Mouse (Mus musculus) embryo, embryonic 11.5 days (tissue): ENCODE measurements around the gene Sec14l1.
"Not testable (repeated sequence)": the region's sequence is repeated elsewhere in the genome, so short reads cannot be mapped to it uniquely, and the experiment has no call there.

ENCODE experiments used
- DNase-seq: peaks from one replicate; pipeline ENCODE4 v3.0.0-alpha.2; 2012; ENCODE audit warnings: low read depth, low spot score

Sec14l1 gene

DNA sequence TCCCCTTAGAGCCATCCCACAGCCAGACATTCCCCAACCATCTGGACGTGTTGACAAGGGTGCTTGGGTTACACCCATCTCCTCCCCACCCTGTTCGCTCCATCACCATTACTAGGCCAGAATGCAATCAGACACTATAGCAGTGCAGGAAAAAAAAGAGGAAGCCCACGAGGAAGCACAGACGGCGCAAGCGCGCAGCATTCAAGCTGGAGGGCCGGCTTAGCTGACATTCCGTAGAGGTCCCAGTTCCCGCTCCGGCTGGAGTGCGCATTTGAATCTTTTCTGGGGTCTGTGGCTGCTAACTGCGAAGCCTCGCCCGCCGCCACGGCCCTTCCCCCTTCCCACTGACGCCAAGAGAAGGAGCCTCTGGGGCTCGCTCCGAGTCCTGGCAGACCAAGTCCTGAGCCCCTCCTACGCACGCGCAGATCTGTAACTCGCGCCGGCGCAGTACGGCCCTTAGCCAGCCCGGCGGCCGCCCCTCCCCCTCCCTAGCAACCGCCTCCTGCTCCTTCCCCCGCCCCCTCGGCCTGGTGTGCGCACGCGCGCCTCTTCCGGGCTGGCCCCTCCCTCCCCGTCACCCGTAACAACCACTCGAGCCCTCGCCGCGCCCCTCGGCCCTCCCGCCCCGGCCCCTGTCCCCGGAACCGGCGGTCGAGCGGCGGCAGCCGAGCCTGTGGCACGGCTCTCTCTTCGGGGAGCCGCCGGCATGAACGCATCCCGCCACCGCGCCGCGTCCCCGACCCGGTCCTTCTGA lies at the start of gene Sec14l1:
Gene Sec14l1, plus strand, starts transcription at position 577 of the 754 bp plus-strand sequence.
- DNase-seq, result peak; percentile 97

GRCm38 (mm10) chr11:117065602-117066001 lies 49.4 kb upstream of the Sec14l1 start:
- DNase-seq, result not testable (repeated sequence)

DNA sequence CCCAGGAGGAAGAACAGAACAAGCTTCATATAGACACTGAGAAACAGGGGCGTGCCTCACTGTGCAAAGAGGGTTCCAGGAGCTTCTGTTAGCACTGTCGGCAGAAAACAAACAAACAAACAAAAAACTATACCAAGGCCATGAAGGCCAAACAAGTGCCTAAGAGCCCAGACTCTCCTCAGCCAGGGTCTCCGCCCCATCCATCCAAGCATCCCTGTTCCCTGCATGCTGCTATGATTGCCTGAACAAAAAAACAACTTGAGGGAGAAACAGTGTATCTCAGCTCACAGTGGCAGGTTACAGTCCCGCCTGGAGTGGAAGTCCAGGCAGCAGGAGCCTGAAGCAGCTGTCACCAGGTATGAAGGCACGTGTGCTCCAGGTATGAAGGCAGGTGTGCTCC lies 48.2 kb upstream of the Sec14l1 start:
- no peak for DNase-seq

- DNase-seq, result no peak
Observed at GRCm38 (mm10) chr11:117068332-117068731, 46.6 kb upstream of the Sec14l1 start.

GRCm38 (mm10) chr11:117069027-117069426 lies 45.9 kb upstream of the Sec14l1 start:
- DNase-seq, result no peak

GRCm38 (mm10) chr11:117070711-117071110 lies 44.3 kb upstream of the Sec14l1 start:
- DNase-seq, result no peak

GRCm38 (mm10) chr11:117072128-117072527 lies 42.8 kb upstream of the Sec14l1 start:
- peak; percentile 68 for DNase-seq

GRCm38 (mm10) chr11:117073426-117073825 lies 41.5 kb upstream of the Sec14l1 start:
- no peak for DNase-seq

GRCm38 (mm10) chr11:117076576-117077196 lies 38.3 kb upstream of the Sec14l1 start:
- peak; percentile 79 for DNase-seq

DNA sequence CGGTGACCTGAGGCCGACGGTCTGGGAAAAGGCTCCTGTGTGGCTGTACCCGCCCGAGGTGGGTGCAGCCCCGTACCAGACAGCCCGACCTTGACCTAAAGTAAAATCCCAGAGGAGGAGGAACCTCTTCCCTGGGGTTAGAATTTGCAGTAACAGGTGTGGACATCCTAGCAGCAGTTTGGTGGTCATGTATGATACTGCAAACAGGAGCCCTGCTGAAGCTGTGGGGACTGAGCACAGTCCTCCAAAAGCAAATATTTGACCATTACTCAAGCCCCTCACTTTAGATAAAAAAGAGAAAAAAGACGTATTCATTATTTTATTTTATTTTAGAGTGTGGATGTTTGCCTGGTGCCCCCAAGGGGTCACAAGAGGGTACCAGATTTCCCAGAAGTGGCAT lies 37.7 kb upstream of the Sec14l1 start:
- no peak for DNase-seq

GRCm38 (mm10) chr11:117077902-117078301 lies 37.1 kb upstream of the Sec14l1 start:
- DNase-seq, result no peak

GRCm38 (mm10) chr11:117078637-117079240 lies 36.2 kb upstream of the Sec14l1 start:
- no peak for DNase-seq

GRCm38 (mm10) chr11:117079651-117080190 lies 35.2 kb upstream of the Sec14l1 start:
- no peak for DNase-seq

GRCm38 (mm10) chr11:117080209-117080608 lies 34.8 kb upstream of the Sec14l1 start:
- DNase-seq, result no peak

- peak; percentile 71 for DNase-seq
Observed at GRCm38 (mm10) chr11:117081165-117082064, 33.6 kb upstream of the Sec14l1 start.

- DNase-seq, result no peak
Observed at GRCm38 (mm10) chr11:117082353-117082934, 32.5 kb upstream of the Sec14l1 start.

DNA sequence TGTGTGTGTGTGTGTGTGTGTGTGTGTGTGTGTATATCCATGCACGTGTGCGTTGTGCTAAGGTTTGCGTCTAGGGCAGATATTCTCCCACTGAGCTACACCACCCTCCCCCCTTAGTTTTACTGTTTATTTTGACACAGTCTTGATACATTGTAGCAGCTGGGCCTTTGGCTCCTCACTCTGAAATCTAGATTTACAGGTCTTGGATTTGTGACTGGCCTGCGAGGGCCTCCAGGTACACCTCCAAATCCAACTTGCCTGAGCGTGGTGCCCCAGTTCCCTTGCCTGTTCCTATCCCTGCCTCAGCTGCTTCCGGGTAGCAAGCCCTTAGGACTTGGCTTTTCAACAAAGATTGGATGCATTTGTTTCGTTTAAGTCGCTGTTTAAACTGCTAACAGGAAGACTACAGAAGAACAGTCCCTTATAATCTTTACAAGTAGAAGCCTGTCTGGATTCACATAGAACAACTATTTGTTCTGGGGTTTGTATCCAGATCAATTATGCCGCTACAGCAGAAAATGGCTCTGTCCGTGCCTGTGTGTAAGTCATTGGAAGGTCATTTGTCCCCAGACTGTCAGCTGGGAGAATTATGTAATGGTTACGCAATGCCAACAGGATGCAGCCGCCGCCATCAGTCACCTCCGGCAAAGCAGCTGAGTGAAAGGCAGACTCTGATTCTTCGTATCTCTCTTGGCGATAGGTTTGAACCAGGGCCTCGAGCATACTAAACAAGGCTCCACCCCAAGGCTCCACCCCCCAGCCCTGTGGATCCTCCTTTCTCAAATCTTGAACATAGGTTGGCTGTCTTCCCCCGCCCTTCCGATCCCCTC lies 31.7 kb upstream of the Sec14l1 start:
- DNase-seq, result no peak

- not testable (repeated sequence) for DNase-seq
Observed at GRCm38 (mm10) chr11:117083882-117084260, 31.1 kb upstream of the Sec14l1 start.

GRCm38 (mm10) chr11:117086215-117086614 lies 28.8 kb upstream of the Sec14l1 start:
- no peak for DNase-seq
